Mouse (Mus musculus) liver, postnatal 0 days (tissue): ENCODE measurements around the gene Fam19a3. TPM values are rescaled to one million over a fixed set of nuclear protein-coding genes. Genes with fewer than 3 reads are reported as not detected.
A peak's percentile ranks its signal among the peaks of the same experiment; 100 is the strongest.
"Not testable (repeated sequence)": the region's sequence is repeated elsewhere in the genome, so short reads cannot be mapped to it uniquely, and the experiment has no call there.

Experiments used
- ATAC-seq: fragments of 200-750 bp; cut with Nextera tagmentation; 2 replicates; pipeline ENCODE4 v1.8.0; 2017; ENCODE audit warnings: mild to moderate bottlenecking, moderate library complexity
- DNase-seq: peaks from one replicate; pipeline ENCODE4 v3.0.0-alpha.2; 2016
- H3K27ac ChIP-seq: fragments of 300-500 bp; sonication (generic); 2 replicates; pipeline ENCODE4 v1.5.1; 2014; ENCODE audit warnings: antibody characterized with exemption, moderate library complexity, mild to moderate bottlenecking, low read depth
- H3K27me3 ChIP-seq: fragments of 300-500 bp; sonication (generic); 2 replicates; pipeline ENCODE4 v1.6.1; 2014; ENCODE audit warnings: low read length, control low read depth, mixed read lengths; ENCODE audit not compliant: insufficient read depth
- H3K36me3 ChIP-seq: fragments of 300-500 bp; sonication (generic); replicated peaks from 2 replicates; pipeline ENCODE4 v1.6.1; 2014; ENCODE audit warnings: mild to moderate bottlenecking, control low read depth, low read length, moderate library complexity, mixed read lengths; ENCODE audit not compliant: insufficient read depth
- H3K4me1 ChIP-seq: fragments of 300-500 bp; sonication (generic); 2 replicates; pipeline ENCODE4 v1.6.1; 2014; ENCODE audit warnings: antibody characterized with exemption, mild to moderate bottlenecking, control low read depth; ENCODE audit not compliant: insufficient read depth
- H3K4me2 ChIP-seq: fragments of 300-500 bp; sonication (generic); 2 replicates; pipeline ENCODE4 v1.6.1; 2014; ENCODE audit warnings: low read depth, mild to moderate bottlenecking, low read length, moderate library complexity, mixed read lengths
- H3K4me3 ChIP-seq: fragments of 300-500 bp; sonication (generic); 2 replicates; pipeline ENCODE4 v1.5.1; 2014; ENCODE audit warnings: low read depth, low read length
- H3K9ac ChIP-seq: fragments of 300-500 bp; sonication (generic); replicated peaks from 2 replicates; pipeline ENCODE4 v1.6.1; 2014; ENCODE audit warnings: mild to moderate bottlenecking, moderate library complexity
- H3K9me3 ChIP-seq: fragments of 300-500 bp; sonication (generic); 2 replicates; pipeline ENCODE4 v1.6.1; 2016; ENCODE audit warnings: mild to moderate bottlenecking, control low read depth, low read length, mixed read lengths
- CTCF ChIP-seq: sonication (generic); IDR thresholded peaks from 2 replicates; pipeline ENCODE4 v1.5.1; 2016; ENCODE audit warnings: antibody characterized with exemption, low read depth
- EP300 ChIP-seq: IDR thresholded peaks from 2 replicates; pipeline ENCODE4 v1.6.1; 2016; ENCODE audit warnings: antibody characterized with exemption, low read depth, mild to moderate bottlenecking
- WGBS: fragments of 180-500 bp; shearing (Covaris S2); extraction: QIAGEN DNeasy Blood & Tissue Kit; methylation state at CpG from one replicate; pipeline ENCODE4 v1.1.7; 2014; ENCODE audit not compliant: insufficient replicate concordance; 5-methylcytosine and 5-hydroxymethylcytosine counted together
- polyA plus RNA-seq: library from polyadenylated mRNA; unstranded; fragments of >200 nt; fragmentation: Nextera tagmentation; extraction: Ambion mirVana; gene quantifications from 2 replicates; pipeline ENCODE4 v1.2.1, GENCODE M21; 2015

Fam19a3 gene
- polyA plus RNA-seq, 1 experiment from 2014 or later: not detected

- Histone ChIP-seq H3K9me3 (no peaks in the 10 kb centered on the region), H3K27ac (0 out of 2 replicates have a peak overlapping the region, but pooled peaks have one; percentile 90), H3K27me3 (no peaks in the 10 kb centered on the region), H3K4me1 (peaks cover 25% of the 10 kb centered on the region), H3K36me3 (peaks cover 5% of the 10 kb centered on the region; the same call in 1 of the 2 replicates), H3K4me3 (no peak overlapping the region), H3K9ac (no peak overlapping the region), H3K4me2 (peak overlapping the region; percentile 89)
- DNase-seq (no peak), ATAC-seq (no peak)
- TF ChIP-seq EP300: no peak
- TF ChIP-seq CTCF: 0 out of 2 replicates have a peak, but pooled peaks have one; percentile 11
- 88% methylated on average over 7 of the region's 7 CpGs for WGBS
These were observed 34.5 kb upstream of the Fam19a3 start for GRCm38 (mm10) chr3:104816130-104816529.

GRCm38 (mm10) chr3:104815346-104815745 is 33.7 kb upstream of the Fam19a3 start:
- Histone ChIP-seq H3K4me3 (no peak overlapping the region), H3K9me3 (no peaks in the 10 kb centered on the region), H3K9ac (no peak overlapping the region), H3K36me3 (no peaks in the 10 kb centered on the region; the same call in 1 of the 2 replicates), H3K27me3 (no peaks in the 10 kb centered on the region), H3K4me1 (peaks cover 25% of the 10 kb centered on the region), H3K27ac (no peak overlapping the region), H3K4me2 (no peak overlapping the region)
- 81% methylated on average over 2 of the region's 2 CpGs for WGBS
- no peak for ATAC-seq
- DNase-seq: no peak
- no peak for TF ChIP-seq EP300

- H3K36me3 ChIP-seq: no peaks in the 10 kb centered on the region
- WGBS: 93% methylated on average over 1 of the region's 1 CpGs
These were observed 33.1 kb upstream of the Fam19a3 start for GRCm38 (mm10) chr3:104814746-104815145.

GRCm38 (mm10) chr3:104813227-104813626 is 31.6 kb upstream of the Fam19a3 start:
- not testable (repeated sequence) for ATAC-seq, H3K27ac ChIP-seq, H3K9ac ChIP-seq, H3K9me3 ChIP-seq, H3K4me2 ChIP-seq, DNase-seq, H3K36me3 ChIP-seq, H3K27me3 ChIP-seq, H3K4me3 ChIP-seq
- peaks cover 20% of the 10 kb centered on the region for H3K4me1 ChIP-seq
- WGBS: 84% methylated on average over 6 of the region's 7 CpGs

More at GRCm38 (mm10) chr3:104814746-104815145, 33.1 kb upstream of the Fam19a3 start:
- DNase-seq: no peak
- H3K4me1 ChIP-seq: peaks cover 25% of the 10 kb centered on the region
- H3K27ac ChIP-seq: no peak overlapping the region
- ATAC-seq: no peak
- H3K27me3 ChIP-seq: no peaks in the 10 kb centered on the region
- H3K4me2 ChIP-seq: no peak overlapping the region
- H3K4me3 ChIP-seq: no peak overlapping the region
- TF ChIP-seq EP300 (no peak), CTCF (no peak)
- H3K9me3 ChIP-seq: no peaks in the 10 kb centered on the region
- no peak overlapping the region for H3K9ac ChIP-seq

GRCm38 (mm10) chr3:104812254-104812653 is 30.6 kb upstream of the Fam19a3 start:
- peaks cover 17% of the 10 kb centered on the region for H3K4me1 ChIP-seq
- H3K9me3 ChIP-seq: no peaks in the 10 kb centered on the region
- 74% methylated on average over 4 of the region's 4 CpGs for WGBS
- DNase-seq: no peak
- no peaks in the 10 kb centered on the region for H3K27me3 ChIP-seq
- TF ChIP-seq CTCF: no peak
- TF ChIP-seq EP300: no peak
- no peak overlapping the region for H3K4me2 ChIP-seq
- ATAC-seq: no peak
- peak overlapping the region; percentile 70 for H3K27ac ChIP-seq
- no peak overlapping the region for H3K4me3 ChIP-seq
- H3K9ac ChIP-seq: no peak overlapping the region
- no peaks in the 10 kb centered on the region for H3K36me3 ChIP-seq

GRCm38 (mm10) chr3:104811752-104812151 is 30.1 kb upstream of the Fam19a3 start:
- DNase-seq: no peak
- H3K27ac ChIP-seq: peak overlapping the region; percentile 70
- 59% methylated on average over 3 of the region's 3 CpGs for WGBS
- peaks cover 12% of the 10 kb centered on the region for H3K4me1 ChIP-seq
- H3K9me3 ChIP-seq: no peaks in the 10 kb centered on the region
- H3K27me3 ChIP-seq: no peaks in the 10 kb centered on the region
- ATAC-seq: no peak
- no peaks in the 10 kb centered on the region for H3K36me3 ChIP-seq
- TF ChIP-seq EP300 (no peak), CTCF (no peak)
- no peak overlapping the region for H3K4me3 ChIP-seq
- H3K9ac ChIP-seq: no peak overlapping the region
- peak overlapping the region; percentile 22; the same call in 1 of the 2 replicates for H3K4me2 ChIP-seq

GRCm38 (mm10) chr3:104805539-104805938 is 23.9 kb upstream of the Fam19a3 start:
- ATAC-seq: no peak
- Histone ChIP-seq H3K4me3 (no peak overlapping the region), H3K27me3 (no peaks in the 10 kb centered on the region), H3K9me3 (no peaks in the 10 kb centered on the region), H3K27ac (no peak overlapping the region), H3K4me1 (no peaks in the 10 kb centered on the region), H3K9ac (no peak overlapping the region), H3K36me3 (peaks cover 40% of the 10 kb centered on the region), H3K4me2 (no peak overlapping the region)
- no peak for DNase-seq
- no peak for TF ChIP-seq CTCF
- TF ChIP-seq EP300: no peak
- WGBS: 83% methylated on average over 9 of the region's 9 CpGs
